Mouse (Mus musculus): ENCODE data around the gene Ssb. TPM values are rescaled to one million over a fixed set of nuclear protein-coding genes. Genes with fewer than 3 reads are reported as not detected.

Ssb gene
- 328 and 346 TPM in 2 replicates for polyA plus RNA-seq (2014; fragmentation: Nextera tagmentation; extraction: Ambion mirVana)

- no peaks in the 10 kb centered on the region for H3K9me3 ChIP-seq (ENCODE audit: low read depth, low read length)
- H3K27ac ChIP-seq (ENCODE audit: low read depth), result peak within 1 kb of the TSS; percentile 94
- no peak for TF ChIP-seq CTCF (IDR thresholded peaks at IDR 0.05; ENCODE audit: low read depth)
- H3K36me3 ChIP-seq (ENCODE audit: insufficient read depth), result peaks cover 22% of the 10 kb centered on the region
- peak within 1 kb of the TSS; percentile 100 for H3K4me3 ChIP-seq (ENCODE audit: low read depth, low read length)
- under 1% methylated on average over 61 of the region's 66 CpGs for WGBS
- H3K27me3 ChIP-seq (ENCODE audit: insufficient read depth, low read length), result no peaks in the 10 kb centered on the region
- H3K4me1 ChIP-seq (ENCODE audit: insufficient read depth), result no peaks in the 10 kb centered on the region
- peak within 1 kb of the TSS; percentile 99 for H3K9ac ChIP-seq
- peak; percentile 96 for ATAC-seq (ENCODE audit: insufficient read depth)
- peak; percentile 98 for DNase-seq
- peak within 1 kb of the TSS; percentile 75 for H3K4me2 ChIP-seq
These were observed at the start of gene Ssb for GRCm38 (mm10) chr2:69861485-69862091. Gene Ssb (plus strand): TSS chr2:69861562.

GRCm38 (mm10) chr2:69816575-69816974 lies 44.8 kb upstream of the Ssb start:
- no peak overlapping the region for H3K27ac ChIP-seq (ENCODE audit: low read depth)

GRCm38 (mm10) chr2:69818350-69819085 lies 42.8 kb upstream of the Ssb start:
- WGBS, result 73% methylated on average over 9 of the region's 9 CpGs
- DNase-seq, result no peak

More at GRCm38 (mm10) chr2:69816575-69816974, 44.8 kb upstream of the Ssb start:
- Histone ChIP-seq H3K9me3 (ENCODE audit: low read depth, low read length) (no peaks in the 10 kb centered on the region), H3K9ac (no peak overlapping the region), H3K4me1 (ENCODE audit: insufficient read depth) (no peaks in the 10 kb centered on the region), H3K36me3 (ENCODE audit: insufficient read depth) (no peaks in the 10 kb centered on the region), H3K4me2 (no peak overlapping the region), H3K27me3 (ENCODE audit: insufficient read depth, low read length) (no peaks in the 10 kb centered on the region), H3K4me3 (ENCODE audit: low read depth, low read length) (no peak overlapping the region)
- DNase-seq, result no peak
- no peak for ATAC-seq (ENCODE audit: insufficient read depth)
- no peak for TF ChIP-seq CTCF (IDR thresholded peaks at IDR 0.05; ENCODE audit: low read depth)
- 40% methylated on average over 5 of the region's 5 CpGs for WGBS

GRCm38 (mm10) chr2:69820201-69820600 lies 41.2 kb upstream of the Ssb start:
- DNase-seq, result no peak
- 53% methylated on average over 1 of the region's 1 CpGs for WGBS

More at GRCm38 (mm10) chr2:69818350-69819085, 42.8 kb upstream of the Ssb start:
- H3K4me3 ChIP-seq (ENCODE audit: low read depth, low read length), result no peak overlapping the region
- no peaks in the 10 kb centered on the region for H3K27me3 ChIP-seq (ENCODE audit: insufficient read depth, low read length)
- no peak for TF ChIP-seq CTCF (IDR thresholded peaks at IDR 0.05; ENCODE audit: low read depth)
- H3K27ac ChIP-seq (ENCODE audit: low read depth), result no peak overlapping the region
- H3K4me1 ChIP-seq (ENCODE audit: insufficient read depth), result no peaks in the 10 kb centered on the region
- H3K9ac ChIP-seq, result no peak overlapping the region
- no peak overlapping the region for H3K4me2 ChIP-seq
- no peaks in the 10 kb centered on the region for H3K9me3 ChIP-seq (ENCODE audit: low read depth, low read length)
- ATAC-seq (ENCODE audit: insufficient read depth), result no peak
- no peaks in the 10 kb centered on the region for H3K36me3 ChIP-seq (ENCODE audit: insufficient read depth)

GRCm38 (mm10) chr2:69821711-69822110 lies 39.7 kb upstream of the Ssb start, which contains the start of gene Klhl23:
Gene Klhl23 (plus strand): TSS chr2:69821944.
- no peaks in the 10 kb centered on the region for H3K27me3 ChIP-seq (ENCODE audit: insufficient read depth, low read length)
- no peak for TF ChIP-seq CTCF (IDR thresholded peaks at IDR 0.05; ENCODE audit: low read depth)
- H3K9me3 ChIP-seq (ENCODE audit: low read depth, low read length), result no peaks in the 10 kb centered on the region
- H3K4me3 ChIP-seq (ENCODE audit: low read depth, low read length), result peak within 1 kb of the TSS; percentile 82
- peak; percentile 30; the same call in 1 of the 2 replicates for ATAC-seq (ENCODE audit: insufficient read depth)
- H3K4me1 ChIP-seq (ENCODE audit: insufficient read depth), result no peaks in the 10 kb centered on the region
- peak within 1 kb of the TSS; percentile 95 for H3K9ac ChIP-seq
- peaks cover 18% of the 10 kb centered on the region for H3K36me3 ChIP-seq (ENCODE audit: insufficient read depth)
- WGBS, result 5% methylated on average over 8 of the region's 8 CpGs
- peak; percentile 67 for DNase-seq
- peak within 1 kb of the TSS; percentile 63 for H3K4me2 ChIP-seq
- H3K27ac ChIP-seq (ENCODE audit: low read depth), result peak within 1 kb of the TSS; percentile 96

More at GRCm38 (mm10) chr2:69820201-69820600, 41.2 kb upstream of the Ssb start:
- no peak for TF ChIP-seq CTCF (IDR thresholded peaks at IDR 0.05; ENCODE audit: low read depth)
- Histone ChIP-seq H3K9me3 (ENCODE audit: low read depth, low read length) (no peaks in the 10 kb centered on the region), H3K36me3 (ENCODE audit: insufficient read depth) (peaks cover 11% of the 10 kb centered on the region), H3K4me3 (ENCODE audit: low read depth, low read length) (no peak overlapping the region), H3K27ac (ENCODE audit: low read depth) (no peak overlapping the region), H3K27me3 (ENCODE audit: insufficient read depth, low read length) (no peaks in the 10 kb centered on the region), H3K4me1 (ENCODE audit: insufficient read depth) (no peaks in the 10 kb centered on the region), H3K4me2 (no peak overlapping the region), H3K9ac (no peak overlapping the region)
- no peak for ATAC-seq (ENCODE audit: insufficient read depth)

GRCm38 (mm10) chr2:69822361-69823128 lies 38.8 kb upstream of the Ssb start:
- Histone ChIP-seq H3K4me2 (peak overlapping the region; percentile 63), H3K27ac (ENCODE audit: low read depth) (peak overlapping the region; percentile 96), H3K27me3 (ENCODE audit: insufficient read depth, low read length) (no peaks in the 10 kb centered on the region), H3K4me3 (ENCODE audit: low read depth, low read length) (peak overlapping the region; percentile 82), H3K9me3 (ENCODE audit: low read depth, low read length) (no peaks in the 10 kb centered on the region), H3K36me3 (ENCODE audit: insufficient read depth) (peaks cover 18% of the 10 kb centered on the region), H3K9ac (peak overlapping the region; percentile 95), H3K4me1 (ENCODE audit: insufficient read depth) (no peaks in the 10 kb centered on the region)
- DNase-seq (peak; percentile 77), ATAC-seq (ENCODE audit: insufficient read depth) (peak; percentile 80)
- TF ChIP-seq CTCF (IDR thresholded peaks at IDR 0.05; ENCODE audit: low read depth), result 0 out of 2 replicates have a peak, but pooled peaks have one; percentile 11
- WGBS, result 1% methylated on average over 58 of the region's 80 CpGs

All from lung, embryonic 14.5 days (tissue).